Mouse (Mus musculus): ENCODE data around the gene Crybg1. TPM values are rescaled to one million over a fixed set of nuclear protein-coding genes. Genes with fewer than 3 reads are reported as not detected.

Gene Crybg1
- polyA plus RNA-seq, 1 experiment from 2014 or later, result 3.2 TPM

- H3K4me3 ChIP-seq (replicated peaks; ENCODE audit: low read depth, low read length), result no peak overlapping the region
- no peaks in the 10 kb centered on the region for H3K27me3 ChIP-seq (ENCODE audit: insufficient read depth, low read length)
- 84% methylated on average over 13 of the region's 13 CpGs for WGBS
- H3K27ac ChIP-seq, result no peak overlapping the region
- H3K4me1 ChIP-seq (replicated peaks; ENCODE audit: insufficient read depth, low read length), result no peaks in the 10 kb centered on the region
- DNase-seq (ENCODE audit: low spot score) (no peak), ATAC-seq (replicated peaks; ENCODE audit: low FRiP score, low read depth) (no peak)
- H3K36me3 ChIP-seq (ENCODE audit: insufficient read depth, low read length), result no peaks in the 10 kb centered on the region
- H3K4me2 ChIP-seq (ENCODE audit: low read length), result no peak overlapping the region
- H3K9me3 ChIP-seq (replicated peaks; ENCODE audit: low read length), result no peaks in the 10 kb centered on the region
- no peak overlapping the region for H3K9ac ChIP-seq (ENCODE audit: low read depth, low read length)
- TF ChIP-seq CTCF (IDR thresholded peaks at IDR 0.05; ENCODE audit: low read depth), result no peak
Measured at GRCm38 (mm10) chr10:44138137-44138855, 10.4 kb downstream of the Crybg1 start.

DNA sequence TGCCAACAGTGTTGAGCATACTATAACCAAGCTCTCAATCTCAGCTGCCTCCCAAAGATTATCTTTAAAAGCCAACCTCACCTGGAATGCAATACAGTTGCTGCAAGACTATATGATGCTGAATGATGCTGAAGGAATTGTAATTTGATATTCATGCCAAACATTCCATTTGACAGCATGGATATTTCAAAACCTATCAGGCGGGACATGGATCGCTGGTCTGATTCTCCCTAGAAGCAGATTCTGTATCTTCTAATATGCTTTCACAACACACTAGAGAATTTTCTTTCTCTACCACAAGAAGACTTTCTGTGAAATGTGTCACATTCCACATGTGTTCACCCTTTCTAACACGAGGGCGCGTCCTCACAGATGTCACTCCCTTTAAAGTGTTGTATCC, 22.6 kb downstream of the Crybg1 start:
- ATAC-seq (replicated peaks; ENCODE audit: low FRiP score, low read depth) (no peak), DNase-seq (ENCODE audit: low spot score) (no peak)
- Histone ChIP-seq H3K27me3 (ENCODE audit: insufficient read depth, low read length) (no peaks in the 10 kb centered on the region), H3K4me3 (replicated peaks; ENCODE audit: low read depth, low read length) (no peak overlapping the region), H3K4me2 (ENCODE audit: low read length) (no peak overlapping the region), H3K36me3 (ENCODE audit: insufficient read depth, low read length) (no peaks in the 10 kb centered on the region), H3K27ac (no peak overlapping the region), H3K9ac (ENCODE audit: low read depth, low read length) (no peak overlapping the region), H3K4me1 (replicated peaks; ENCODE audit: insufficient read depth, low read length) (no peaks in the 10 kb centered on the region), H3K9me3 (replicated peaks; ENCODE audit: low read length) (no peaks in the 10 kb centered on the region)
- no peak for TF ChIP-seq CTCF (IDR thresholded peaks at IDR 0.05; ENCODE audit: low read depth)
- 47% methylated on average over 5 of the region's 5 CpGs for WGBS

GRCm38 (mm10) chr10:44124400-44124933, 24.2 kb downstream of the Crybg1 start:
- no peak for DNase-seq (ENCODE audit: low spot score)
- no peaks in the 10 kb centered on the region for H3K36me3 ChIP-seq (ENCODE audit: insufficient read depth, low read length)
- no peak overlapping the region for H3K27ac ChIP-seq
- no peak overlapping the region for H3K9ac ChIP-seq (ENCODE audit: low read depth, low read length)
- no peaks in the 10 kb centered on the region for H3K9me3 ChIP-seq (replicated peaks; ENCODE audit: low read length)
- H3K4me2 ChIP-seq (ENCODE audit: low read length), result no peak overlapping the region
- no peak for TF ChIP-seq CTCF (IDR thresholded peaks at IDR 0.05; ENCODE audit: low read depth)
- no peak overlapping the region for H3K4me3 ChIP-seq (replicated peaks; ENCODE audit: low read depth, low read length)
- 60% methylated on average over 6 of the region's 6 CpGs for WGBS
- ATAC-seq (replicated peaks; ENCODE audit: low FRiP score, low read depth), result no peak
- H3K4me1 ChIP-seq (replicated peaks; ENCODE audit: insufficient read depth, low read length), result no peaks in the 10 kb centered on the region
- no peaks in the 10 kb centered on the region for H3K27me3 ChIP-seq (ENCODE audit: insufficient read depth, low read length)

DNA sequence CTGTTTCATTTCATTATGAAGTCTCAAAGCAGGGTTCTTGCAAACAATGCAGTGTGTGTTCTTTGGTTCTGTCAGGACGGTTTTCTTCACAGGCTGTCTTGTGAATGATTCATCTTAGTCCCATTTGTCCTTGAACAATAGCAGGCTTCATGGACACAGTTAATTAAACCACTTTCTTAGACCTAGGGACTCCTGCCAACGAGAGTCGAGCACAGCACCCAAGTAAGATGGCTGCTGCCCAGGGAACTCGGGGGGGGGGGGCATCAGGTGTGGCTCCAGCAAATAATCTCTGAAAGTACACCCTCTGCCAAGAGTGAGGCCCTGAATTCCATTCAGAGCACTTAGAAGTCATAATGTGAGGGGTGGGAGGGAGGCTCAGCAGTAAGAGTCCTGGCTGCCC, 30.0 kb downstream of the Crybg1 start:
- no peak for TF ChIP-seq CTCF (IDR thresholded peaks at IDR 0.05; ENCODE audit: low read depth)
- H3K27me3 ChIP-seq (ENCODE audit: insufficient read depth, low read length), result no peaks in the 10 kb centered on the region
- WGBS, result 48% methylated on average over 4 of the region's 4 CpGs
- no peak overlapping the region for H3K4me2 ChIP-seq (ENCODE audit: low read length)
- no peak overlapping the region for H3K9ac ChIP-seq (ENCODE audit: low read depth, low read length)
- 0 out of 2 replicates have a peak, but pooled peaks cover under 1% of the 10 kb centered on the region for H3K4me1 ChIP-seq (replicated peaks; ENCODE audit: insufficient read depth, low read length)
- no peak for DNase-seq (ENCODE audit: low spot score)
- H3K9me3 ChIP-seq (replicated peaks; ENCODE audit: low read length), result no peaks in the 10 kb centered on the region
- H3K27ac ChIP-seq, result no peak overlapping the region
- H3K4me3 ChIP-seq (replicated peaks; ENCODE audit: low read depth, low read length), result no peak overlapping the region
- no peak for ATAC-seq (replicated peaks; ENCODE audit: low FRiP score, low read depth)
- no peaks in the 10 kb centered on the region for H3K36me3 ChIP-seq (ENCODE audit: insufficient read depth, low read length)

DNA sequence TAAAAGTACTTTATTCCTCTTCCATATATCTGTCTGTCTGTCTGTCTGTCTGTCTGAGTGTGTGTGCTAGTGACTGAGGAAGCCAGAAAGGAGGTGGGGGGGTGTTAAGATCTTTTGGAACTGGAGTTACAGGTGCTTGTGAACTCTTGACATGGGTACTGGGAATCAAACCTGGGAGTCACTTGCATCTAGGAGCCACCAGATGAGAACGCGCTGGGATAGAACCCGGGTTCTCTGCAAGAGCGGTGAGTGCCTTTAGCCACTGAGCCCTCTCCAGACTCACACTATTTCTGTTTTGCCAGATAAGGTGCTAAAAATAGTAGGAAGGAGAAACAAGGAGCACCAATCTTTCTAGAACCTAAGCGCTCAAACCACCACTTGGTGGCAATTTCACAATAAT, 31.9 kb downstream of the Crybg1 start:
- ATAC-seq (replicated peaks; ENCODE audit: low FRiP score, low read depth) (no peak), DNase-seq (ENCODE audit: low spot score) (no peak)
- Histone ChIP-seq H3K27ac (no peak overlapping the region), H3K27me3 (ENCODE audit: insufficient read depth, low read length) (no peaks in the 10 kb centered on the region), H3K9ac (ENCODE audit: low read depth, low read length) (no peak overlapping the region), H3K9me3 (replicated peaks; ENCODE audit: low read length) (no peaks in the 10 kb centered on the region), H3K36me3 (ENCODE audit: insufficient read depth, low read length) (no peaks in the 10 kb centered on the region), H3K4me2 (ENCODE audit: low read length) (no peak overlapping the region), H3K4me1 (replicated peaks; ENCODE audit: insufficient read depth, low read length) (0 out of 2 replicates have a peak, but pooled peaks cover 10% of the 10 kb centered on the region), H3K4me3 (replicated peaks; ENCODE audit: low read depth, low read length) (no peak overlapping the region)
- no peak for TF ChIP-seq CTCF (IDR thresholded peaks at IDR 0.05; ENCODE audit: low read depth)
- 91% methylated on average over 5 of the region's 5 CpGs for WGBS

- Histone ChIP-seq H3K4me1 (replicated peaks; ENCODE audit: insufficient read depth, low read length) (0 out of 2 replicates have a peak, but pooled peaks cover 10% of the 10 kb centered on the region), H3K9ac (ENCODE audit: low read depth, low read length) (no peak overlapping the region), H3K27ac (no peak overlapping the region), H3K27me3 (ENCODE audit: insufficient read depth, low read length) (no peaks in the 10 kb centered on the region), H3K36me3 (ENCODE audit: insufficient read depth, low read length) (no peaks in the 10 kb centered on the region), H3K4me2 (ENCODE audit: low read length) (no peak overlapping the region), H3K9me3 (replicated peaks; ENCODE audit: low read length) (no peaks in the 10 kb centered on the region), H3K4me3 (replicated peaks; ENCODE audit: low read depth, low read length) (no peak overlapping the region)
- no peak for TF ChIP-seq CTCF (IDR thresholded peaks at IDR 0.05; ENCODE audit: low read depth)
- no peak for ATAC-seq (replicated peaks; ENCODE audit: low FRiP score, low read depth)
- peak; percentile 66 for DNase-seq (ENCODE audit: low spot score)
- WGBS, result 31% methylated on average over 4 of the region's 4 CpGs
Measured at GRCm38 (mm10) chr10:44114611-44115010, 34.0 kb downstream of the Crybg1 start.
